Mouse (Mus musculus) hindbrain, embryonic 13.5 days (tissue): ENCODE measurements at regions not wholly inside any gene's neighbourhood (a gene's known extent, or its start where the extent isn't known, plus 50 kb on each side); places are given as distances from the start of the nearest gene placed in this dataset.

Source experiments
- ATAC-seq: fragments of 200-750 bp; cut with Nextera tagmentation; 2 replicates; pipeline ENCODE4 v1.8.0; 2017; ENCODE audit warnings: moderate TSS enrichment; ENCODE audit not compliant: low FRiP score
- H3K27ac ChIP-seq: fragments of 300-500 bp; sonication (generic); 2 replicates; pipeline ENCODE4 v1.5.1; 2015; ENCODE audit warnings: inconsistent platforms, mild to moderate bottlenecking, moderate library complexity
- H3K27me3 ChIP-seq: fragments of 300-500 bp; sonication (generic); 2 replicates; pipeline ENCODE4 v1.6.1; 2015; ENCODE audit warnings: mild to moderate bottlenecking, inconsistent platforms
- H3K36me3 ChIP-seq: fragments of 300-500 bp; sonication (generic); 2 replicates; pipeline ENCODE4 v1.6.1; 2015; ENCODE audit warnings: mild to moderate bottlenecking, inconsistent platforms
- H3K4me1 ChIP-seq: fragments of 300-500 bp; sonication (generic); replicated peaks from 2 replicates; pipeline ENCODE4 v1.6.1; 2015; ENCODE audit warnings: inconsistent platforms
- H3K4me2 ChIP-seq: fragments of 300-500 bp; sonication (generic); 2 replicates; pipeline ENCODE4 v1.6.1; 2015; ENCODE audit warnings: inconsistent platforms, mild to moderate bottlenecking, moderate library complexity
- H3K4me3 ChIP-seq: fragments of 300-500 bp; sonication (generic); 2 replicates; pipeline ENCODE4 v1.5.1; 2015; ENCODE audit warnings: mild to moderate bottlenecking, inconsistent platforms
- H3K9ac ChIP-seq: fragments of 300-500 bp; sonication (generic); 2 replicates; pipeline ENCODE4 v1.6.1; 2015; ENCODE audit warnings: mild to moderate bottlenecking, inconsistent platforms
- H3K9me3 ChIP-seq: fragments of 300-500 bp; sonication (generic); 2 replicates; pipeline ENCODE4 v1.6.1; 2016; ENCODE audit warnings: inconsistent platforms
- WGBS: fragments of 180-500 bp; shearing (Covaris S2); methylation state at CpG from one replicate; pipeline ENCODE4 v1.1.7; 2015; 5-methylcytosine and 5-hydroxymethylcytosine counted together

DNA sequence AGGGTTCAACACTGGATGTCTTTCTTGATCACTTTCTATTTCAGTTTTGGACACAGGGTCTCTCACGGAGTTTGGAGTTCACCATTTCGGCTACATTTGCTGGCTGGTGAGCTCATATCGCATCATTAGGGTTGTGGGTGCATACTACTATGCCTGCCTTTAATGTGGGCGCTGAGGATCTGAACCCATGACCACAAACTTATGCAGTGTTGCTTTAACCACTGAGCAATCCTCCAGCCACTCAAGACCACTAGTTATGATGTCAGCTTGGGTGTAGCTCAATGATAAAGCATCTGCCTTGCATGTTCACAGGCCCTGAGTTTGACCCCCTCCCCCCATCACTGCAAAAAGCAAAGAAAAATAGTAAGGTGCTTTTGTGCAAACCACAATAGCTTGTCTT lies 178.8 kb upstream of the Ado start:
- Histone ChIP-seq H3K9me3 (no peaks in the 10 kb centered on the region), H3K4me2 (no peak overlapping the region), H3K27ac (no peak overlapping the region), H3K4me3 (no peak overlapping the region), H3K9ac (no peak overlapping the region), H3K27me3 (no peaks in the 10 kb centered on the region), H3K4me1 (no peaks in the 10 kb centered on the region), H3K36me3 (no peaks in the 10 kb centered on the region)
- 96% methylated on average over 4 of the region's 4 CpGs for WGBS
- ATAC-seq = no peak

DNA sequence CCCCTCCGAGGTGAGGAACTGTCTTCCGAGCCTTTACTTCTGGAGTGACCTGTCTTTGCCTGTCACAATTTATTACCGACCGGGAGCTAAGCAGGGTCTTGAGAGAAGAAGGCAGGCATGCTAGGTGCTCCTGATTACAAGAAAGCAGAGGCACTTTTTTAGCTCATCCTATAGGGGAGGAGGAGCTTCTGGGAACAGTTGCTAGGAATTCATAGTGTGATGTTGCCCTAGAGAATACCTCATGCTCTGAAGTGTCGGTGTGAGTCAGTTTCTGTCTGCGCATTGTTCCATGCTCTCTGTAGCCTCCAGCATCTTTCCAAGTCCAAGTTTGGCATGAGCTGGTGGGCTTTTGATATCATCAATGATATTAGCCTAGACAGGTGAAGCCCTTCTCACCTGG lies 178.0 kb upstream of the Ado start:
- Histone ChIP-seq H3K9me3 (no peaks in the 10 kb centered on the region), H3K36me3 (no peaks in the 10 kb centered on the region), H3K27me3 (no peaks in the 10 kb centered on the region), H3K4me2 (no peak overlapping the region), H3K4me3 (no peak overlapping the region), H3K4me1 (no peaks in the 10 kb centered on the region), H3K27ac (no peak overlapping the region), H3K9ac (no peak overlapping the region)
- 91% methylated on average over 6 of the region's 6 CpGs for WGBS
- no peak for ATAC-seq

DNA sequence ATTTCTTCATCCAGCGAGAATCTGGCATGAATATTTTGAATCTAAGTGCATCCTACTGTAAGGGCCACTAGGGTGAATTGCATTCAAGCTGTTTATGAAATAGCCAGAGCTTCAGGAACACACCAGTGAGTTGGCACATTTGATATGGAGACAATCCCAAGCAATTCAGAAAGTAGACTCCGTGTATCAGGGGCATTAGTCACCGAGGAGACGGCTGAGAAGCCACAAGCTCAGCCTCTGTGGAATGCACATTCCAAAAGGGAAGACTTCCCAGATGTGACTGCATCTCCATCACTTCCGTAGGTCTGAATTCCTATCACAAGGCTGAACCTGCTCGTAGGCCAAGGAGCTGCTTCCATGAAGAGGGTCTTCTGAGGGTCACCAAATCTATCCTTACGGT lies 177.6 kb upstream of the Ado start:
- Histone ChIP-seq H3K9ac (no peak overlapping the region), H3K4me3 (no peak overlapping the region), H3K4me2 (no peak overlapping the region), H3K36me3 (no peaks in the 10 kb centered on the region), H3K27ac (no peak overlapping the region), H3K9me3 (no peaks in the 10 kb centered on the region), H3K4me1 (no peaks in the 10 kb centered on the region), H3K27me3 (no peaks in the 10 kb centered on the region)
- 87% methylated on average over 7 of the region's 7 CpGs for WGBS
- no peak for ATAC-seq

DNA sequence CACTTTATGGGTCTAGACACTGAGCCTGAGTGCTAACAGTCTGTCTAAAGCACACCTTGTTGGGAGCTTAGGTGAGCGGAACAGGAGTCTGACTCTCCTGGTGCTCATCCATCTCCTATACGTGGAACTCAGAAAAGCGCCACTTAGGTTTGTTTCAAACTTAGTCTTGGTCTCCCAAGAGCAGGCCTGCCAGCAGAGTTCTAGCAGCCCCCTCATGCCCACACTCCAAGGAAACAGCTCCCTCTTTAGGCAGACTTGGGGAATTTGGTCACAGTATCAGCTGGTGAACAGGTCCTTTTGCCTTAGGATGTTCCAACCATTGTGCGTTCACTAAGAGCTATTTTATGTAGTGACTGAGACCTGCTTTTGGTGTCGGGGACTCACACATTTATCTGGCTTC lies 173.0 kb upstream of the Ado start:
- no peak overlapping the region for H3K9ac ChIP-seq
- H3K4me3 ChIP-seq = no peak overlapping the region
- H3K4me1 ChIP-seq = no peaks in the 10 kb centered on the region
- no peaks in the 10 kb centered on the region for H3K27me3 ChIP-seq
- WGBS = 51% methylated on average over 5 of the region's 5 CpGs
- no peaks in the 10 kb centered on the region for H3K9me3 ChIP-seq
- no peaks in the 10 kb centered on the region for H3K36me3 ChIP-seq
- no peak overlapping the region for H3K4me2 ChIP-seq
- no peak for ATAC-seq
- no peak overlapping the region for H3K27ac ChIP-seq

DNA sequence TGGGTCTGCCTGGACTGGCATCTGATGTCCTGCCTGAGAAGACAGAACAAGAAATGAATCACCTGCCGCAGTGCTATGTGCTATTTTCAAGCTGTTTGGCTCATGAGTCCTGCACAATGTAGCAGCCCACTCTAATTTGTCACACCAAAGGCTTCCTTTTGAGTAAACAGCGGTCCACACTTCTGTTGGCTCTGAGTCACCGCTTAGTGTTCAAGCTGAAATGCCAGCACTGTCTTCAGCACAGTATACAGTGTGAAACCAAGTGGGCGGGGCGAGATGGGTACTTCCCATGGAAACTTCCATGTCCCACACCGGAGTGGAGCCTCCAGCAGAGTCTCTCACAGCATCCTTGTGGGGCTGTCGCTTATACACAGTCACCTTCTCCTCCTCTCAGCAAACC lies 168.8 kb upstream of the Ado start:
- H3K4me1 ChIP-seq = no peaks in the 10 kb centered on the region
- no peak overlapping the region for H3K4me2 ChIP-seq
- ATAC-seq = no peak
- H3K36me3 ChIP-seq = no peaks in the 10 kb centered on the region
- no peak overlapping the region for H3K4me3 ChIP-seq
- H3K9me3 ChIP-seq = no peaks in the 10 kb centered on the region
- H3K27me3 ChIP-seq = no peaks in the 10 kb centered on the region
- no peak overlapping the region for H3K9ac ChIP-seq
- no peak overlapping the region for H3K27ac ChIP-seq
- 84% methylated on average over 7 of the region's 7 CpGs for WGBS

DNA sequence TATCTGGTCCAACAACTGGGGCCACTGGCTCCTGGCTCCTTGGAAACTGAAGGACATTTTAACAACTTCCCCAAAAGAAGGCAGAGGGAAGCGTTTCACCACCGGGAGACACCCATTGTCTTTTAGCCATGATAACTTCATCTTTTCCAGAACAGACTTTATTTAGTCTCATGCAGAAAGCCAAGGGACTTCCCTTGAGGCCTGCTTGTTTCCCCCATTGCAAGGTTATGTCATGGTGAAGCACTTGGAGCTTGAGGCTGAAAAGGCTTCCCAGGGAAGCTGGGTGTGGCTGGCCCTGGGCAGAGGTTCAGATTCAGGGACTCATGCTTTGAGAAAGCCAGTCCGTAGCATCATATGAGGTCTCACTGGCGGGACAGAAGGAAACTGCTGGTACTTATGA lies 166.3 kb upstream of the Ado start:
- 81% methylated on average over 4 of the region's 4 CpGs for WGBS
- no peak overlapping the region for H3K9ac ChIP-seq
- H3K4me2 ChIP-seq = no peak overlapping the region
- H3K36me3 ChIP-seq = no peaks in the 10 kb centered on the region
- no peaks in the 10 kb centered on the region for H3K9me3 ChIP-seq
- H3K4me1 ChIP-seq = no peaks in the 10 kb centered on the region
- no peak overlapping the region for H3K4me3 ChIP-seq
- ATAC-seq = no peak
- no peak overlapping the region for H3K27ac ChIP-seq
- H3K27me3 ChIP-seq = no peaks in the 10 kb centered on the region

DNA sequence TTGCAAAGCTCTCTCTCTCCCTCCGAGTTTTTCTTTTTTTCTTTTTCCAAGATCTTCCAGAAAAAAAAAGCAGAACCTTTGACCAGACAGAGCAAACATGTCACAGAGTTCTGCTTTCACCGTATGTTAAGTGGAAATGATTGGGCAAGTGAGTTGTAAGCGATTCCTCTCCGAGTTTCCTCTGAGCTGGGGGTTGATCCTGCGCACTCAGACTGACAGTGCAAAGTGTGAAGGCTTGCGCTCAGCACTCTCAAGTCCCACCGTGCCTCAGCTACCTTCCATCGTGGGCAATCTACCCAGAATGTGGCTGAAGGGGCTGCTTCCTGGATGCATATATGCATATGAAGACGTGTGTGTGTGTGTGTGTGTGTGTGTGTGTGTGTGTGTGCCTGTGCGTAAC lies 164.3 kb upstream of the Ado start:
- H3K27ac ChIP-seq = no peak overlapping the region
- no peak for ATAC-seq
- H3K36me3 ChIP-seq = no peaks in the 10 kb centered on the region
- 90% methylated on average over 10 of the region's 10 CpGs for WGBS
- no peak overlapping the region for H3K9ac ChIP-seq
- H3K4me2 ChIP-seq = no peak overlapping the region
- no peaks in the 10 kb centered on the region for H3K27me3 ChIP-seq
- no peak overlapping the region for H3K4me3 ChIP-seq
- no peaks in the 10 kb centered on the region for H3K9me3 ChIP-seq
- no peaks in the 10 kb centered on the region for H3K4me1 ChIP-seq

DNA sequence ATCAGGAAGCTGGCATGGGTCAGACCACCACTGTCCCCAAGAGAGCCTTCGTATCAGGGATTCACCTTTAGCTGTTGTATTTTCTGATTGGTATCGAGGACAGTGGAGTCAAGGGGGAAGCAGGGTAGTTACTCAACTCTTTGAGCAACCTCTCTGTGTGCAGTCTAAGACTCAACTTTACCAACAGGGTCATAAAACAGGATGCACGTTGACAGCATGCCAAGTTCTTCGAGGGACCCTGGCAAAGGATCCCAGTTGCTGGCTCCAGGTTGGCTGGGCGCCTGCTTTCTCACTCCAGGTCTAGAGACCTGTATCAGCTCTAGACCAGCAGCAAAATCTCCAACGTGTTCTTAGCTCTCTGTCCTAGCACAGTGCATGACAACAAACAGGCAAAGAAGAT lies 163.9 kb upstream of the Ado start:
- 83% methylated on average over 6 of the region's 6 CpGs for WGBS
- Histone ChIP-seq H3K27me3 (no peaks in the 10 kb centered on the region), H3K4me2 (no peak overlapping the region), H3K36me3 (no peaks in the 10 kb centered on the region), H3K27ac (no peak overlapping the region), H3K4me3 (no peak overlapping the region), H3K9ac (no peak overlapping the region), H3K4me1 (no peaks in the 10 kb centered on the region), H3K9me3 (no peaks in the 10 kb centered on the region)
- ATAC-seq = no peak

DNA sequence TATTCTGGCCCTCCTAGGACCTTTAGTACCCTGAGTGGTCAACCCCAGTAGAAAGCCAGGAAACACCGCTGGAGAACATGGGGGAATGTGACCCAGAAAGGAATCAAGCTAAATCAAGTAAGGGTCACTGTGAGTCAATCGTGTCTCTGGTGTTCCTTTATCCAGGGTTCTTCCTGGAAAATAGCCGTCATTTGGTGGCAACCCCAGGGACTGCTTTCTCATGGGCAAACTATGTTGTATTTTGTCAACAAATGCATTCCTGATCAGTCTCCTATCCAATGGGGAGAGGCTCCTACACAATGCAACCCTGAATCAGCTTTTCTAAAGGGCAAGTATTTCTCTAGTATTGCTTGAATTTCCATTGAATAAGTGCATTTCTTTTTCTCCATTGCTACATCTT lies 163.2 kb upstream of the Ado start:
- Histone ChIP-seq H3K4me2 (no peak overlapping the region), H3K9ac (no peak overlapping the region), H3K9me3 (no peaks in the 10 kb centered on the region), H3K4me1 (no peaks in the 10 kb centered on the region), H3K27me3 (no peaks in the 10 kb centered on the region), H3K27ac (no peak overlapping the region), H3K4me3 (no peak overlapping the region), H3K36me3 (no peaks in the 10 kb centered on the region)
- no peak for ATAC-seq
- 89% methylated on average over 3 of the region's 3 CpGs for WGBS

DNA sequence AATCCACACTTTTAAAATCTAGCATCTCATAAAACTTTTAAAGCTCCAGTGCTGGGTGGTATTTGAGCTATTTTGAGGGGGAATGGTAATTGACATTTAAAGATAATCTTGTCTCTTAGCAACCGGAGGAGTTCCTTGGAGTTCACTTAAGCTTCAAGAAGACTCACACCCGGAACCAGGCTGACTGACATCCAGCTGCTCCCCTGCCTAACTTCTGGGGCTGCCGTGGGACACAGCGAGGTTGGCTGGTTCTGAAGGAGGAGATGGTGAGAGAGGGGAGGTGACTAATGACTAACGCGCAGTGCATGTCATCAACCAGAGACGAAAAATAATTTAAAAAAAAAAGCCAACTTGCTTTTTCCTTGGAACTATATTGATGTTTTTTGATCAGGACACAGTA lies 157.7 kb upstream of the Ado start:
- no peaks in the 10 kb centered on the region for H3K9me3 ChIP-seq
- no peaks in the 10 kb centered on the region for H3K4me1 ChIP-seq
- H3K27me3 ChIP-seq = no peaks in the 10 kb centered on the region
- H3K4me2 ChIP-seq = no peak overlapping the region
- 67% methylated on average over 7 of the region's 7 CpGs for WGBS
- ATAC-seq = no peak
- no peak overlapping the region for H3K27ac ChIP-seq
- H3K4me3 ChIP-seq = no peak overlapping the region
- H3K9ac ChIP-seq = no peak overlapping the region
- no peaks in the 10 kb centered on the region for H3K36me3 ChIP-seq

DNA sequence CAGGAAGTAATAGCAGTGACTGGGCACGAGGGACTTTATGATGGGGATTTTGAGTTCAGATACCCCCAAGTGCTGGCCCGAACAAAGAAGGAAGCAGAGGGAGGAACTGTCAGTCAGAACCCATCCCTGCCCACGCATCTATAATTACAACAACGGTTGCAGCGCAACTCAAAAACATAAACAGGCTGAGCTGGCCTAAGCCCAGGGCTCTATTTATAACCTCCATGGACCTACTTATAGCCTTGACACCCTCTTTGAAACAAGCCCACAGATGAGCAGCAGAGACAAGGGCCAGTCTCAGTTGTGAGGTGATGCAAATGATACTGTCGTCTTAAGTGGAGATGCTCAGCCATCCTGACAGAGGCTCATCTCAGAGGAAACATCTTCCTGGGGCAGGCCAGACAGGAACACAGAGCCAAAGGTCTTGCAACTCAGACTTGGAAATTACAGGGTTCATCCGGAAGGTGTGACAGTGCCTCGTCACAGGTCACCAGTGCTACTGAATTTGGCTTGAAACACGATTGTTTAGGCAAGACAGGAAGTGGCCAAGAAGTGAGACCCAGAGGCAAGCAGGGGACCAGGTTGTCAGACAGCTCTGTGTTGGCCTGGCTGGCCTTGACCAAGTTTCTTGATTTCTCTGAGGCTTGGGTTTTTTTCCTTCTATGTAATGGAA lies 154.2 kb upstream of the Ado start:
- no peak overlapping the region for H3K9ac ChIP-seq
- ATAC-seq = no peak
- 80% methylated on average over 9 of the region's 9 CpGs for WGBS
- H3K36me3 ChIP-seq = no peaks in the 10 kb centered on the region
- no peak overlapping the region for H3K27ac ChIP-seq
- no peak overlapping the region for H3K4me2 ChIP-seq
- H3K4me3 ChIP-seq = no peak overlapping the region
- H3K9me3 ChIP-seq = no peaks in the 10 kb centered on the region
- H3K4me1 ChIP-seq = no peaks in the 10 kb centered on the region
- no peaks in the 10 kb centered on the region for H3K27me3 ChIP-seq

DNA sequence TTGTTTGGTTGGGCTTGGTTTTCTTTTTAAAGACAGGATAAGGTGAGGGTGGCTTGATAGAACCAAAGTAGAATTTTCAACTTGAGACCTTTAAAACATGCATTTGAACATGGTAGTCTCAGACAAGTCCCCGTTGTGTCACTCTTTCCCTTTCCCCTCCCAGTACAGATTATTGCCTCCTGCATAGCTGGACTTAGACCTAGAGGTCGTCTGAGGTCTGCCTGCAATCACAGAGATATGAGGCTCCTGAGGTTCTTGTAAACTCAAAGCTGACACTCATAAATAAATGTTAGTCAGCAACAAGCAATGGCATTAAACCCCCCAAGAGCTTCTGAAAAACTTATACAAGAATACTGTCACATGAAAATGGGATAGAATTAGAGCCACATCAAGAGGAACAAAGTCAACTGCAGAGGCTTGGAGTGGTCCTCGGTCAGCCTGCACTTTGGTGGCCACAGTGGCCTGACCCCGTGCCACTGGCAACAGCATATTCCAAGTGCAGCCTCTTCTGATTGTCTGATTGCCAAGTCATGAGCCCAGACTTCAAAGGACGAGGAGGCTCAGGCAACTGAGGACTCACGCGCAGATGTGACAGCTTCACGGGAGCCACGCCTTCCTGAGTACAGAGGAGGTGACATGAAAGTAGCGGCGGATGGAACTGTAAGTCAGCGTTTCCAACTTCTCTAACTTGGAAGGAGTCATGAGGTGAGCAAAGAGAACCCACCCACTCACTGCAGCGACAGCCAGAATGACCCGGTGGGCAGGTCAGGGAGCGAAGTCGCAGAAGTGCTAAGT lies 148.8 kb upstream of the Ado start:
- Histone ChIP-seq H3K4me3 (no peak overlapping the region), H3K9ac (no peak overlapping the region), H3K27me3 (no peaks in the 10 kb centered on the region), H3K27ac (no peak overlapping the region), H3K4me2 (no peak overlapping the region), H3K36me3 (no peaks in the 10 kb centered on the region), H3K4me1 (no peaks in the 10 kb centered on the region), H3K9me3 (no peaks in the 10 kb centered on the region)
- WGBS = 88% methylated on average over 16 of the region's 16 CpGs
- no peak for ATAC-seq
